Mouse (Mus musculus) G1E (cell line): Measurements from ENCODE around the gene Foxo3. TPM values are rescaled to one million over a fixed set of nuclear protein-coding genes. Genes with fewer than 3 reads are reported as not detected.

Source experiments
- ATAC-seq: 2 replicates; pipeline ENCODE4 v1.8.0; 2016; ENCODE audit warnings: mild to moderate bottlenecking; ENCODE audit not compliant: insufficient number of reproducible peaks, poor library complexity, low FRiP score, severe bottlenecking; ENCODE audit errors: extremely low read depth
- DNase-seq: peaks from one replicate; pipeline ENCODE4 v3.0.0; 2012; ENCODE audit warnings: low spot score
- H3K27me3 ChIP-seq: 2 replicates; pipeline ENCODE4 v1.6.1; 2012; ENCODE audit warnings: mild to moderate bottlenecking, low read length, inconsistent platforms; ENCODE audit not compliant: insufficient read depth
- H3K36me3 ChIP-seq: replicated peaks from 2 replicates; pipeline ENCODE3; 2012; ENCODE audit warnings: mild to moderate bottlenecking, inconsistent platforms
- H3K4me1 ChIP-seq: 2 replicates; pipeline ENCODE4 v1.6.1; 2012; ENCODE audit warnings: low read depth, low read length, inconsistent platforms, mixed read lengths; ENCODE audit not compliant: insufficient read depth
- H3K4me3 ChIP-seq: 2 replicates; pipeline ENCODE4 v1.5.1; 2012; ENCODE audit warnings: low read depth, mild to moderate bottlenecking, inconsistent platforms, low read length, moderate library complexity, mixed read lengths
- H3K9me3 ChIP-seq: replicated peaks from 2 replicates; pipeline ENCODE4 v1.6.1; 2012; ENCODE audit warnings: inconsistent platforms
- CTCF ChIP-seq: IDR thresholded peaks from 2 replicates; pipeline ENCODE4 v1.5.1; 2012; ENCODE audit warnings: low read depth, low read length, inconsistent platforms, mixed read lengths
- GATA1 ChIP-seq: IDR thresholded peaks from 2 replicates; pipeline ENCODE4 v1.6.1; 2012; ENCODE audit warnings: borderline replicate concordance, low read length, inconsistent platforms, mixed read lengths
- GATA2 ChIP-seq: IDR thresholded peaks from 2 replicates; pipeline ENCODE4 v1.6.1; 2012; ENCODE audit warnings: low read depth, low read length, inconsistent platforms, borderline replicate concordance
- POLR2AphosphoS5 ChIP-seq: IDR thresholded peaks from 2 replicates; pipeline ENCODE4 v1.6.1; 2012; ENCODE audit warnings: low read depth, low read length, inconsistent platforms; ENCODE audit not compliant: insufficient replicate concordance
- TAL1 ChIP-seq: conservative IDR thresholded peaks from 2 replicates; pipeline ENCODE4 v1.6.1; 2012; ENCODE audit warnings: low read depth, low read length, inconsistent platforms, mixed read lengths
- polyA plus RNA-seq: library from polyadenylated mRNA; stranded (reverse); fragments of >175 nt; gene quantifications from 2 replicates; pipeline ENCODE4 v1.2.3, GENCODE M21; 2012
- total RNA-seq, 2 experiments: library from RNA; stranded (forward) in 1 of 2; stranded (reverse) in 1 of 2; fragments of 200-1000 nt in 1 of 2; fragments of >200 nt in 1 of 2; fragmentation: Nextera tagmentation in 1 of 2; gene quantifications; 2 replicates each; pipeline ENCODE4 v1.2.3; 2014 to 2017

Foxo3 gene
- total and polyA plus RNA-seq, 3 experiments = 45.5 to 98.4 (median 59.2) TPM

DNA sequence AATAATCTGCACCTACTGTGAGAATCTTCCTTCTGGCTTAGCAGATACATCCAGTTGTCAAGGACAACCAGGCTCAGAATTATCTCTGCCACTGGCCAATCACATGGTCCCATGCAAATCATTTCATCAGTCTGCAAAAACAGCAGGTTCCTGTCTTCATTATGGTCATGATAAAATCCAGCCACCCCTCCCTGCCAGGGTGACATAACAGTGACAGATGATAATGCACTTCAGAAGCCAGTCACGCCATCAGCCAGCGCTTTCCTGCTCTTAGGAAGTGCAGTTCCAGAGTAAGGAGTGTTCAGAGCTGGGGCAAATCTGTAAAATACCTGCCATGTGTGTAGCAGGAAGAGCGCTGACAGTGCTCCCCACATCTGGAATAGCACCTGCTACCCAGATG, 77.1 kb downstream of the Foxo3 start:
- peaks cover 3% of the 10 kb centered on the region for H3K9me3 ChIP-seq
- peaks cover 75% of the 10 kb centered on the region for H3K4me1 ChIP-seq
- peaks cover 83% of the 10 kb centered on the region for H3K36me3 ChIP-seq
- TF ChIP-seq CTCF (no peak), POLR2AphosphoS5 (no peak), GATA1 (no peak), TAL1 (no peak), GATA2 (no peak)
- DNase-seq (no peak), ATAC-seq (peak; percentile 71)
- H3K27me3 ChIP-seq = no peaks in the 10 kb centered on the region
- H3K4me3 ChIP-seq = no peak overlapping the region

DNA sequence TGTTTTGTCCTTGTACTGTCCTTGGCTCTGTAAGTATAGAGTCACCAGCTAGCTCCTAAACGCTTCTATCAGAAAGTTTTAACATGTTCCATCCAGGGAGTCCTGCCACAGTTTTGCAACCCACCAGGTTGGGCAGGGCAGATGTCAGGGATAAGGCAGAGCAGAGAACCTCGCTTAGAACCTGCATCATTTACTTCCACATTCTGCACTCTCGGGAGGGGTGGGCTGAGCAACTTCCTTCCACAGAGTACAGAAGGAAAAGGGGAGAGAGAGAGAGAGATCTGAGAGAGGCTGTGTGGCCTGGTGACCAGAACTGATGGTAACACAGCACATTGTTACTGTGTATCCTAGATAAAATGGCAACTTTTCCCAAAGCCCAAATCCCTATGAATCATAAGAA, 77.9 kb downstream of the Foxo3 start:
- ATAC-seq (no peak), DNase-seq (no peak)
- Histone ChIP-seq H3K4me1 (peaks cover 76% of the 10 kb centered on the region), H3K9me3 (peaks cover 3% of the 10 kb centered on the region), H3K36me3 (peaks cover 84% of the 10 kb centered on the region), H3K4me3 (no peak overlapping the region), H3K27me3 (no peaks in the 10 kb centered on the region)
- TF ChIP-seq TAL1 (no peak), GATA2 (no peak), CTCF (no peak), POLR2AphosphoS5 (no peak), GATA1 (no peak)

DNA sequence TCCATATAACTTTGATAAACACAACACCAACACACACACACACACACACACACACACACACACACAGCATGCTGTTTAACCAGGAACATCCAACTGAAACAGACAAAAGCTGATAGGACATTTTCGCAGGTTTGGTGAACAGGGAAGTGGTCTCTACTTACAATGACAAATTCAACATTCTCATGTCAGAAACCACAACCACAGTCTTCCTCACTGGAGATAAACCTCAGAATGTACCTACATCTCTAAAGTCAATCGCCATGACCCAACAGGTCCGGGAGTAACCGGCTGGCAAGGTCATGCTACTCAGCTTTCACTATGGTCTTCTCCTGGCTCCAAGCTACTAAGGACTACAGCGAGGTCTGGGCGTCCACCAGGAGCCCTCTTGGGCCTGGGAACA, 81.8 kb downstream of the Foxo3 start:
- peaks cover 86% of the 10 kb centered on the region for H3K4me1 ChIP-seq
- peaks cover 3% of the 10 kb centered on the region for H3K9me3 ChIP-seq
- DNase-seq (no peak), ATAC-seq (no peak)
- TF ChIP-seq CTCF (no peak), POLR2AphosphoS5 (no peak), GATA1 (no peak), GATA2 (no peak), TAL1 (no peak)
- peak overlapping the region; percentile 25; the same call in 1 of the 2 replicates for H3K4me3 ChIP-seq
- no peaks in the 10 kb centered on the region for H3K27me3 ChIP-seq
- H3K36me3 ChIP-seq = peaks cover 93% of the 10 kb centered on the region

DNA sequence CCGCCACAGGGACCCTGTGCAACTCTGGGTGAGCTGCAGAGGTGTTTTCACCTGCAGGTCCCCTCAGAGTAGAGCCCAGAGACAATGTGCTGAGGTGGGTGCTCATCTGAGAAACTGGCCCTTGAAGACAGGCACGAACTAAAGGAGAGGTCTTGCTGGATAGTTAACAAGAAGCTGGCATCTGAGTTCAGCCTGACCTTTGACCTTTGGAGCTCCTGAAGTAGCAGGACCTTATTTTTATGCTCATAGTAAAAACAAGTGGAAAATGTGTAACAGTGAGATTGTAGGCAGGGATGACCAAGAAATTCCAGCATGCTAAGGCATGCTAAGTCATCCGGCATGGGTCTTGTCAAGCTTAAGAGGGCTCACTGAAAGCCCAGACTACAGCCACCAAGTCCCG, 82.6 kb downstream of the Foxo3 start:
- no peak for TF ChIP-seq CTCF
- TF ChIP-seq GATA1 = no peak
- no peak for TF ChIP-seq GATA2
- no peak for TF ChIP-seq POLR2AphosphoS5
- ATAC-seq = no peak
- H3K36me3 ChIP-seq = peaks cover 96% of the 10 kb centered on the region

DNA sequence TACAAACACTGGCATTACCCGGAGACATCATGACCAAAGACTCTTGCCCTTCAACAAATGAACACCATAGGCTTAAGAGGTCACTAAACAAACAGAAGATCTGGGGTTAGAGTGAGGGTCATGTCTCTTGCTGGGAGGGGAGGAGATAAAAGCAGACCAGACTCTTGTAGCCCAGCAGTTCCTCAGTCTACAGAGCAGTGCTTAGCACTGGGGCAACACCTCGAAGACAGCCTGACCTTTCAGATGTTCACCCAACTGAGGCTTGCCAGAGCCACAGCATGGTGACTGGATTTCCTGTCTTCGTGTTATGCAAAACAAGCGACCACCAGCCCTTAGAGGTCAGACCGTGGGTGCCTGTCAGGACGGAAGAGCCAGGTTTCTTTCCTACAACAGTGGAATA, 83.6 kb downstream of the Foxo3 start:
- no peaks in the 10 kb centered on the region for H3K27me3 ChIP-seq
- TF ChIP-seq GATA2 (no peak), CTCF (no peak), TAL1 (no peak), GATA1 (no peak), POLR2AphosphoS5 (no peak)
- no peak for ATAC-seq
- no peak overlapping the region for H3K4me3 ChIP-seq
- peaks cover 90% of the 10 kb centered on the region for H3K4me1 ChIP-seq
- H3K9me3 ChIP-seq = peaks cover 3% of the 10 kb centered on the region
- peaks cover 98% of the 10 kb centered on the region for H3K36me3 ChIP-seq
- DNase-seq = no peak

More for the DNA sequence above, 82.6 kb downstream of the Foxo3 start:
- no peak for DNase-seq
- no peaks in the 10 kb centered on the region for H3K27me3 ChIP-seq
- H3K4me1 ChIP-seq = peaks cover 87% of the 10 kb centered on the region
- peaks cover 3% of the 10 kb centered on the region for H3K9me3 ChIP-seq
- H3K4me3 ChIP-seq = no peak overlapping the region

DNA sequence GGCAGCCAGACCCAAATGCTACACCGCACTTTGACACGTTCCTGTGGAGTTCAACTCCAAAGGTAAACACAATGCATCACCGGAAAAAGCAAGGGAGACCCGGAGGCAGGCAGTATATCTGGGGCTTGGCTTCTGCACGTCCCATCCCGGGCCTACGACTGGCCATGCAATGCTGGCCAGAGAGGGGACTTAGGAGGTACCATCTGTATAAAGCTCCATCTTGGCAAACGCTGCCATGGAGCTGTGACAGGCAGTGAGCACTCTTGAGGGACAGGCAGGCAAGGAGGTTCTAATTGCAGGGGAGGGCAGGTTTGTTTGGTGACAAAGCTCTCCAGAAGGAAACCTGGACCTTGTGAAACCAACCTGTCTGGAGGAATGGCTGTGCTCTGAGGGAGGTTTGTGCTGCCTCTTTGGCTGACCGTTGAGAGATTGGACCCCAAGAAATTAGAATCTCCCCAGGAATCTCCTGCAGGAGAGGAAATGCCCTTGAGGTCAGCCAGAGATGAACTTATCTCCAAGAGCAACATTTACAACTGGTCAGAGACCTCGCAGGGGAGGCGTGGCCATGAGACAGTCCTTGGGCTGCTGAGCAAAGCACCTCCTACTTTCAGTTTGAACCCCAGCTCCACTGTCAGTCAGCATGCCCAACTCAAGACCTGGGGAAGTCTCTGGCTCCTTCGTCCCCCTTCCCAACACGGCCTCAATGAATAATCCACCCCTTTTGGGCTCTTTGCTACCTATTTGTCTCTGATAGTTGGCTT, 86.7 kb downstream of the Foxo3 start:
- peak overlapping the region; percentile 39; the same call in 1 of the 2 replicates for H3K4me3 ChIP-seq
- no peaks in the 10 kb centered on the region for H3K27me3 ChIP-seq
- ATAC-seq = peak; percentile 78
- peaks cover 67% of the 10 kb centered on the region for H3K4me1 ChIP-seq
- H3K9me3 ChIP-seq = no peaks in the 10 kb centered on the region
- DNase-seq = peak; percentile 29
- peaks cover 97% of the 10 kb centered on the region for H3K36me3 ChIP-seq
- no peak for TF ChIP-seq POLR2AphosphoS5
- TF ChIP-seq TAL1 = no peak
- TF ChIP-seq CTCF = no peak
- no peak for TF ChIP-seq GATA2
- TF ChIP-seq GATA1 = no peak

DNA sequence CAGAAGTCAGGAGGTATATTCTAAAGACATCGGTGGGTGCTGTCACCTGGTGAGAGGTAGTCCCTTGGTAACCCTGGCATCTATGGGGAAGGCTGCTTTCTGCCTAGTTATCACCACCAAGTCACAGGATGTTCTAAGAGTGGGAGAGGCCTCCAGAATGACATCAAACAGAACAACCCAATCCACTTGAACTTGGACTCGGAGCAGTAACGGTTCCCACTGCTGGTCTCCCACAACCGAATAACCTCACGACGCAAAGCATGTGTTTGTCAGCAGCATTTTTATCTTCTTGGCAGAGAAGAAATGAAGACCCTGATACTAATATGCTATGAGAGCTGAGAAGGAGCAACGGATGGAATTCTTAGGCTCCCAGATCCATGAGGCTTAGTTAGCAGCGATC, 87.5 kb downstream of the Foxo3 start:
- TF ChIP-seq TAL1 (no peak), CTCF (no peak), GATA1 (no peak), POLR2AphosphoS5 (no peak), GATA2 (no peak)
- peaks cover 98% of the 10 kb centered on the region for H3K36me3 ChIP-seq
- DNase-seq = no peak
- no peaks in the 10 kb centered on the region for H3K27me3 ChIP-seq
- H3K9me3 ChIP-seq = no peaks in the 10 kb centered on the region
- peaks cover 60% of the 10 kb centered on the region for H3K4me1 ChIP-seq
- no peak overlapping the region for H3K4me3 ChIP-seq
- no peak for ATAC-seq
